Mouse (Mus musculus) myocyte (in vitro differentiated cells): Measurements from ENCODE around the gene Aff4. TPM values are rescaled to one million over a fixed set of nuclear protein-coding genes. Genes with fewer than 3 reads are reported as not detected.
"Not testable (repeated sequence)": the region's sequence is repeated elsewhere in the genome, so short reads cannot be mapped to it uniquely, and the experiment has no call there.

Experiments
- H3K27me3 ChIP-seq: one replicate; pipeline ENCODE4 v1.6.1; 2011; ENCODE audit not compliant: control insufficient read depth, insufficient read depth, insufficient read length
- H3K36me3 ChIP-seq: one replicate; pipeline ENCODE4 v1.6.1; 2011; ENCODE audit not compliant: control insufficient read depth, insufficient read depth
- H3K4me2 ChIP-seq: one replicate; pipeline ENCODE4 v1.6.1; 2011; ENCODE audit warnings: low read depth, control low read depth
- H3K4me3 ChIP-seq: one replicate; pipeline ENCODE4 v1.5.1; 2011; ENCODE audit warnings: mild to moderate bottlenecking, control low read depth, moderate library complexity
- H3K79me2 ChIP-seq: one replicate; pipeline ENCODE4 v1.6.1; 2011; ENCODE audit not compliant: control insufficient read depth, insufficient read depth
- H3ac ChIP-seq: one replicate; pipeline ENCODE4 v1.6.1; 2011; ENCODE audit not compliant: control insufficient read depth, insufficient read length
- CEBPB ChIP-seq: IDR thresholded peaks from 2 replicates; pipeline ENCODE4 v1.6.1; 2011; ENCODE audit warnings: mild to moderate bottlenecking, moderate library complexity; ENCODE audit not compliant: poor library complexity, insufficient read depth, severe bottlenecking
- E2F4 ChIP-seq: IDR thresholded peaks from one replicate; pipeline ENCODE4 v1.6.1; 2011; ENCODE audit warnings: mild to moderate bottlenecking, control low read depth, moderate library complexity; ENCODE audit not compliant: insufficient read depth
- MAX ChIP-seq: IDR thresholded peaks from one replicate; pipeline ENCODE4 v1.6.1; 2011; ENCODE audit warnings: low read depth, mild to moderate bottlenecking, control low read depth
- MYOD1 ChIP-seq, 3 experiments: IDR thresholded peaks; one replicate each; pipeline ENCODE4 v1.6.1; 2011; ENCODE audit warnings: control low read depth in 2 of 3, low read depth in 2 of 3, mild to moderate bottlenecking in 2 of 3, moderate library complexity in 1 of 3; ENCODE audit not compliant: insufficient read length in 2 of 3, control insufficient read depth in 1 of 3
- MYOG ChIP-seq, 3 experiments: IDR thresholded peaks; one replicate each; pipeline ENCODE4 v1.6.1; 2011; ENCODE audit warnings: control low read depth in 2 of 3, low read depth in 2 of 3, mild to moderate bottlenecking in 2 of 3; ENCODE audit not compliant: insufficient read length in 2 of 3, control insufficient read depth in 1 of 3, insufficient read depth in 1 of 3
- POLR2A ChIP-seq: IDR thresholded peaks from one replicate; pipeline ENCODE4 v1.6.1; 2011; ENCODE audit warnings: low read depth, mild to moderate bottlenecking, control low read depth, moderate library complexity; ENCODE audit not compliant: insufficient read length
- POLR2AphosphoS2 ChIP-seq: IDR thresholded peaks from one replicate; pipeline ENCODE4 v1.6.1; 2011; ENCODE audit warnings: low read depth, control low read depth; ENCODE audit not compliant: insufficient read length
- REST ChIP-seq: IDR thresholded peaks from one replicate; pipeline ENCODE4 v1.6.1; 2011; ENCODE audit warnings: mild to moderate bottlenecking, control low read depth, moderate library complexity; ENCODE audit not compliant: insufficient read depth, insufficient read length
- SRF ChIP-seq: IDR thresholded peaks from one replicate; pipeline ENCODE4 v1.6.1; 2011; ENCODE audit warnings: low read depth; ENCODE audit not compliant: control insufficient read depth, insufficient read length
- TCF12 ChIP-seq: IDR thresholded peaks from one replicate; pipeline ENCODE4 v1.6.1; 2011; ENCODE audit warnings: mild to moderate bottlenecking, control low read depth; ENCODE audit not compliant: poor library complexity, insufficient read depth, severe bottlenecking
- TCF3 ChIP-seq: IDR thresholded peaks from one replicate; pipeline ENCODE4 v1.6.1; 2011; ENCODE audit warnings: low read depth, control low read depth; ENCODE audit not compliant: insufficient read length
- USF1 ChIP-seq: IDR thresholded peaks from one replicate; pipeline ENCODE4 v1.6.1; 2011; ENCODE audit warnings: low read depth, mild to moderate bottlenecking, control low read depth, moderate library complexity
- polyA plus RNA-seq: library from polyadenylated mRNA; unstranded; fragments of >200 nt; fragmentation: generic; extraction: Trizol; gene quantifications from one replicate; pipeline ENCODE4 v1.2.1, GENCODE M21; 2012; ENCODE audit warnings: missing spikeins

Gene Aff4
- polyA plus RNA-seq, 1 experiment, result 15.6 TPM

GRCm38 (mm10) chr11:53336924-53337323 is 13.7 kb upstream of the Aff4 start:
- Histone ChIP-seq H3K4me2 (no peak overlapping the region), H3K27me3 (no peaks in the 10 kb centered on the region), H3K36me3 (peaks cover 3% of the 10 kb centered on the region), H3ac (no peak overlapping the region), H3K4me3 (no peak overlapping the region), H3K79me2 (no peaks in the 10 kb centered on the region)
- TF ChIP-seq CEBPB (no peak), MAX (no peak), POLR2AphosphoS2 (no peak), E2F4 (no peak), REST (no peak), MYOG (IDR thresholded peaks at IDR 0.05; ENCODE audit: control insufficient read depth in 1 of 3, insufficient read depth in 1 of 3, insufficient read length in 2 of 3, low read depth in 2 of 3) (no peak), TCF3 (no peak), SRF (no peak), USF1 (no peak), TCF12 (no peak), POLR2A (no peak), MYOD1 (IDR thresholded peaks at IDR 0.05; ENCODE audit: control insufficient read depth in 1 of 3, insufficient read length in 2 of 3, low read depth in 2 of 3) (no peak)

- H3K36me3 ChIP-seq, result peaks cover 3% of the 10 kb centered on the region
- H3K27me3 ChIP-seq, result no peaks in the 10 kb centered on the region
- H3K4me2 ChIP-seq, result no peak overlapping the region
- no peak overlapping the region for H3ac ChIP-seq
- no peak for TF ChIP-seq SRF
- H3K4me3 ChIP-seq, result no peak overlapping the region
- no peaks in the 10 kb centered on the region for H3K79me2 ChIP-seq
Observed at GRCm38 (mm10) chr11:53337684-53338083, 12.9 kb upstream of the Aff4 start.

GRCm38 (mm10) chr11:53341019-53341418 is 9.6 kb upstream of the Aff4 start:
- H3K4me3 ChIP-seq, H3K36me3 ChIP-seq, H3K79me2 ChIP-seq, H3ac ChIP-seq, H3K27me3 ChIP-seq, H3K4me2 ChIP-seq: not testable (repeated sequence)

- TF ChIP-seq POLR2AphosphoS2 (no peak), MAX (no peak), TCF12 (no peak), MYOG (IDR thresholded peaks at IDR 0.05; ENCODE audit: control insufficient read depth in 1 of 3, insufficient read depth in 1 of 3, insufficient read length in 2 of 3, low read depth in 2 of 3) (no peak), TCF3 (no peak), SRF (no peak), CEBPB (no peak), POLR2A (no peak), E2F4 (no peak), USF1 (no peak), REST (no peak), MYOD1 (IDR thresholded peaks at IDR 0.05; ENCODE audit: control insufficient read depth in 1 of 3, insufficient read length in 2 of 3, low read depth in 2 of 3) (no peak)
- H3ac ChIP-seq, result no peak overlapping the region
- H3K36me3 ChIP-seq, result no peaks in the 10 kb centered on the region
- H3K4me3 ChIP-seq, result no peak overlapping the region
- H3K27me3 ChIP-seq, result no peaks in the 10 kb centered on the region
- H3K4me2 ChIP-seq, result no peak overlapping the region
- H3K79me2 ChIP-seq, result no peaks in the 10 kb centered on the region
Observed at GRCm38 (mm10) chr11:53342711-53343110, 7.9 kb upstream of the Aff4 start.

GRCm38 (mm10) chr11:53345328-53345727 is 5.3 kb upstream of the Aff4 start:
- Histone ChIP-seq H3K4me2 (no peak overlapping the region), H3K36me3 (no peaks in the 10 kb centered on the region), H3K4me3 (no peak overlapping the region), H3K79me2 (no peaks in the 10 kb centered on the region), H3K27me3 (no peaks in the 10 kb centered on the region), H3ac (no peak overlapping the region)
- TF ChIP-seq SRF, result no peak
- no peak for TF ChIP-seq CEBPB
- TF ChIP-seq MAX, result no peak
- TF ChIP-seq REST, result no peak
- TF ChIP-seq POLR2A, result no peak
- no peak for TF ChIP-seq E2F4
- TF ChIP-seq TCF3, result no peak
- TF ChIP-seq POLR2AphosphoS2, result no peak
- TF ChIP-seq MYOD1 (IDR thresholded peaks at IDR 0.05; ENCODE audit: control insufficient read depth in 1 of 3, insufficient read length in 2 of 3, low read depth in 2 of 3), result no peak
- TF ChIP-seq USF1, result no peak
- no peak for TF ChIP-seq MYOG (IDR thresholded peaks at IDR 0.05; ENCODE audit: control insufficient read depth in 1 of 3, insufficient read depth in 1 of 3, insufficient read length in 2 of 3, low read depth in 2 of 3)

GRCm38 (mm10) chr11:53345738-53346137 is 4.9 kb upstream of the Aff4 start:
- Histone ChIP-seq H3K36me3 (no peaks in the 10 kb centered on the region), H3ac (no peak overlapping the region), H3K79me2 (no peaks in the 10 kb centered on the region), H3K4me2 (no peak overlapping the region), H3K27me3 (no peaks in the 10 kb centered on the region), H3K4me3 (no peak overlapping the region)
- TF ChIP-seq TCF12, result no peak
- TF ChIP-seq CEBPB, result no peak
- TF ChIP-seq USF1, result no peak
- TF ChIP-seq REST, result no peak
- no peak for TF ChIP-seq TCF3
- no peak for TF ChIP-seq MYOD1 (IDR thresholded peaks at IDR 0.05; ENCODE audit: control insufficient read depth in 1 of 3, insufficient read length in 2 of 3, low read depth in 2 of 3)
- no peak for TF ChIP-seq MYOG (IDR thresholded peaks at IDR 0.05; ENCODE audit: control insufficient read depth in 1 of 3, insufficient read depth in 1 of 3, insufficient read length in 2 of 3, low read depth in 2 of 3)
- no peak for TF ChIP-seq POLR2AphosphoS2
- no peak for TF ChIP-seq E2F4
- no peak for TF ChIP-seq POLR2A
- TF ChIP-seq SRF, result no peak
- no peak for TF ChIP-seq MAX
